Mouse (Mus musculus) embryonic fibroblast, embryonic 13.5 days (primary cell): ENCODE data around the gene Atp6v1f. TPM values are rescaled to one million over a fixed set of nuclear protein-coding genes. Genes with fewer than 3 reads are reported as not detected.

ENCODE experiments used
- H3K27ac ChIP-seq: 2 replicates; pipeline ENCODE4 v1.5.1; 2012; ENCODE audit warnings: low read length, control low read depth, inconsistent platforms; ENCODE audit not compliant: insufficient read depth
- H3K4me1 ChIP-seq: 2 replicates; pipeline ENCODE4 v1.6.1; 2011; ENCODE audit warnings: low read length; ENCODE audit not compliant: control insufficient read depth, insufficient read depth
- H3K4me3 ChIP-seq: 2 replicates; pipeline ENCODE4 v1.5.1; 2011; ENCODE audit warnings: mild to moderate bottlenecking, control low read depth, low read length; ENCODE audit not compliant: insufficient read depth
- CTCF ChIP-seq: IDR thresholded peaks from 2 replicates; pipeline ENCODE4 v1.5.1; 2011; ENCODE audit warnings: mild to moderate bottlenecking, control low read depth, low read length, moderate library complexity, borderline replicate concordance; ENCODE audit not compliant: insufficient read depth
- POLR2A ChIP-seq: IDR thresholded peaks from 2 replicates; pipeline ENCODE4 v1.6.1; 2011; ENCODE audit warnings: low read depth, mild to moderate bottlenecking, control low read depth, low read length, moderate library complexity
- polyA plus RNA-seq: library from polyadenylated mRNA; stranded (reverse); fragments of >200 nt; gene quantifications from 2 replicates; pipeline ENCODE4 v1.2.4, GENCODE M21; 2011; ENCODE audit warnings: low read depth; ENCODE audit not compliant: missing spikeins, insufficient read length

Gene Atp6v1f
- polyA plus RNA-seq, 1 experiment, result 131 TPM

DNA sequence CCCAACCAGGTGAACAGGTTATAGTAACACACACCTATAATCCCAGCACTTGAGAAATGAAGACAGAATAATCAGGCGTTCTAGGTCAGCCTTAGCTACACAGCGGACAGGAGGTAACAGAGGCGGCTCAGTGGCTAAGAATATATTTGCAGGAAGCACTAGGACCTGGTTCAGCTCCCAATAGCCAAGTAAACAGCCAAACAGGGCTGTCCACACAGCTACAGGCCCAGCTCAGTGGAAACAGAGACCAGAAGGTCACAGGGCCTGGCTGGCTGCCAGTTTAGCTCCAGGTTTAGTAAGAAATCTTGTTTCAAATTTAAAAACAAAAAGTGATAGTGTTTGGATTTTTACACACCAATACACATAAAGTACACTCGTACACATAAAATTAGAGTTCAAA lies 26.6 kb downstream of the Atp6v1f start:
- Histone ChIP-seq H3K4me1 (no peaks in the 10 kb centered on the region), H3K4me3 (no peak overlapping the region)
- no peak for TF ChIP-seq POLR2A
- no peak for TF ChIP-seq CTCF

DNA sequence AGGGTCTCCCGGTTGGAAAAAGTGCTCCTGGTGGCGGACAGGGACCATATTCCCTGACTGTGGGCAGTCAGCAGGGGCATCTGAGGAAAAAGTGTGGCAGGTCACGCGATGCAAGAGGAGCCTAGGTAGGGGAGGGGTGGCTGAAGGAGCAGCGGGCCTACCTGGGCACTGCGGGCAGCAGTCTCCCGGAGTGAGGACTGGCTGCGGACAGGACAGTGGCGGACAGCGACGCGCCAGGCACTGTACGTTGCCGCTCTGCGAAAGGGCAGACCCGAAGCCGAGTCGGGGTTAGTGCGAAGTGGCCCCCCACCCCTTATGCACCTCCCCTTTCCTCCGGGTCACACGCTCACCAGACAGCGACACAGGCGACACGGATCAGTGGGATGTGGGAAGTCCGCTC lies 28.8 kb downstream of the Atp6v1f start:
- no peaks in the 10 kb centered on the region for H3K4me1 ChIP-seq
- TF ChIP-seq CTCF (no peak), POLR2A (no peak)
- H3K4me3 ChIP-seq, result no peak overlapping the region
- H3K27ac ChIP-seq, result no peak overlapping the region

More for the DNA sequence above, 26.6 kb downstream of the Atp6v1f start:
- no peak overlapping the region for H3K27ac ChIP-seq

DNA sequence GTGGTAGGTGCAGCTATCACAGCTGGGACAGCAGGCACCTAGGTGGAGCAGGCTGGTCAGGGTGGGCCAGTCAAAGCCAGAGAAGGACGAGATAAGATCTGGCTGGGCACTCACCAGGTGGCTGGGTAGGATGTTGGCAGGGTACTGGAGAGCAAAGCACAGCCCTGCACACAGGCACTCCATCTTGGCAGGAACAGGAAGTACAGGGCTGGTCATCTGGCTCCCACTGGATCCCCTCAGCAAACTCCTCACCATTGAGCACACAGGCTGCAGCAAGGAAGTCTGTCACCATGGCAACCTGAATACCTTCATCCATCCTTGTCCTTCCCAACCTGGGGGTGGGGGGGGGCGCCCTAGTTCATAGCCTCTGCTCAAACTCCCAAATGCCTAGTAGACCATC lies 30.3 kb downstream of the Atp6v1f start:
- no peak for TF ChIP-seq POLR2A
- TF ChIP-seq CTCF, result no peak
- Histone ChIP-seq H3K4me3 (no peak overlapping the region), H3K27ac (no peak overlapping the region), H3K4me1 (no peaks in the 10 kb centered on the region)

DNA sequence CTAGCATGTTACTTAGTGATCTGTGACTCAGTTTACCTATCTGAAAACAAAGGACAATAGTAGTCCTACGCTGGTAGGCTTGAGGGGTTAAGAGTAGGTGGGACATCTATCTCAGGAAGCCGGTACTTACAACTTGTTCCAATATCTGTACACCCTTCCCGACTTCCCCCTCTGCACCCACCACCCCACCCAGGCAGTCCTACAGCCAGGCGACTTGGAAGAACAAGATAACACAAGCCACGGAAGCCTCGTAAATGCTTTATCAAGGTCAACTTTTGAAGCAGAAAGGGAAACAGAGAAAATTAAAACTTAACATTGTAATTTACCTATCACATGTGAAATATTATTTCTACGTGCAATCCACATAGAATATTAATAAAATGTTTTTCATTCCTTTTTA lies 32.7 kb downstream of the Atp6v1f start:
- Histone ChIP-seq H3K4me3 (no peak overlapping the region), H3K27ac (no peak overlapping the region), H3K4me1 (no peaks in the 10 kb centered on the region)
- TF ChIP-seq POLR2A (no peak), CTCF (no peak)

DNA sequence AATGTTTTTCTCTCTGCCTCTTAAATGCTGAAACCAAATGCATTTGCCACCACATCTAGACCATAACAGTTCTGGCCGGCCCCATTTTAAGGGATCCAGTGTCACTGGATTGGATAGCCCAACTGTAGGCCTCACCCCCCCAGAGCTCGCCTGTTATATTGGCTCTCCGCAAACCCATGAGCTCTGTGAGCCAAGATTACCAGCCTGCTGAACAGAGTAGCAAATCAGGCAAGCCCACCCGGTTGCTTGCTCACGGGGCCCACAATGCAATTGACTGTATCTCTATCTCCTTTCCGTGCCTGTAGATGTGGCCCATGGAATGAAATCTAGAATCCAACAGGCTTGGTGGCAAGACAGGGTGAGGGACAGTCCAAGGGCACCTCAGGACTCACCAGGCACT lies 33.3 kb downstream of the Atp6v1f start:
- H3K4me1 ChIP-seq, result no peaks in the 10 kb centered on the region
- no peak for TF ChIP-seq CTCF
- no peak for TF ChIP-seq POLR2A
- H3K4me3 ChIP-seq, result no peak overlapping the region
- no peak overlapping the region for H3K27ac ChIP-seq

DNA sequence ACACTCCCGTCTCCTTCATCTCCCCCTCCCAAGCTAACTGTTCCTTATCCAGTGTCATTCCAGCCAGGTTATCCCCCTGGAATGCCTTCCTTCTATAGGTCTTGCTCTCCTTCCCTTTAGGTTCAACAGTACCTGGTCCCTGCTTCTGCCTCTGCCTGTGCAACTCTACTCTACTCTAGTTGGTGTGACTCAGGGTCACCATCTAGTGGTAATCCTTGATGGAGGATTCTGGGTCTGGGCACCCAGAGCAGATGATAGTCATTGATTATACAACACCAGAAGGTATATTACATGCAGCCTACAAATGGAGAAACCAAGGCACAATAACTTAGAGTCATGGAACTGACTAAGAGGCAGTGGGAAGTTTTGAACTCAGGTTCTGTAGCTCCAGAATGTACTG lies 34.1 kb downstream of the Atp6v1f start:
- Histone ChIP-seq H3K4me1 (no peaks in the 10 kb centered on the region), H3K4me3 (no peak overlapping the region), H3K27ac (no peak overlapping the region)
- TF ChIP-seq CTCF, result no peak
- TF ChIP-seq POLR2A, result no peak

DNA sequence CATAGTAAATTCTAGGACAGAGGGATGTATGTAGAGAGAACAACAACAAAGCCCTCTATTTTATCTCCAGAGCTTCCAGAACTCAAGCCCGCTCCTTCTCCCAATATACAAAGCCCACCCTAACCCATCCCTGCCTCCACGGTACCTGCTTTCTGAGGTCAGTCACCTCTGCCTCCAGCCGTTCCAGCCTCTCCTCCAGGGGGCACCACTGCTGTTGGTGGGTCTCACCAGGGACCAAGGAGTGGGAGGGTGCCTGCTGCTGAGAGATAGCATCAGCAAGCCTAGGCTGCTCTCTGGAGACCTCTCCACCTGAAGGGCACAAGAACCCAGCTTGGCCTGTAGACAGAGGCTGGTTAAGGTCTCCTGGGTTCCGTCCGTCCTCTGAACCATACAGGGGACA lies 38.0 kb downstream of the Atp6v1f start:
- no peaks in the 10 kb centered on the region for H3K4me1 ChIP-seq
- no peak overlapping the region for H3K27ac ChIP-seq
- H3K4me3 ChIP-seq, result no peak overlapping the region
- TF ChIP-seq POLR2A, result no peak
- no peak for TF ChIP-seq CTCF

DNA sequence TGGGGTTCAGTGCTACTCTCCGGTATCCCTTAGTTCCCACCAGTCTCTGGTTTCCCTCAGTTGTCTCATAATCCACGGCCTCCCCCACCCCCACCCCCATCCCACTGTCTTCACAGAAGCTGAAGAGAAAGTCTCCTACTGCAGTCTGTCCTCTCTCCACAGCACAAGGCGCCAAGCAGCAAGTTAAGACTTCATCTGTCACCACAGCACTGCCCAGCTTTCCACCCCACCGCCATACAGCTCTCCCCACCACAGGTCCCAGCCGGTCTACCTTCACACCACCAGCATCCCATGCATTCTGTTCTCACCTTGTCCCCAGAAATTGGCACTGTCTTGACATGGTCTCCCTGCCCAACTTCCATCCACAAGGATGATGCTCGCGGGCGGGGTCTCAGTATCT lies 39.3 kb downstream of the Atp6v1f start:
- Histone ChIP-seq H3K4me3 (no peak overlapping the region), H3K27ac (no peak overlapping the region), H3K4me1 (no peaks in the 10 kb centered on the region)
- no peak for TF ChIP-seq CTCF

DNA sequence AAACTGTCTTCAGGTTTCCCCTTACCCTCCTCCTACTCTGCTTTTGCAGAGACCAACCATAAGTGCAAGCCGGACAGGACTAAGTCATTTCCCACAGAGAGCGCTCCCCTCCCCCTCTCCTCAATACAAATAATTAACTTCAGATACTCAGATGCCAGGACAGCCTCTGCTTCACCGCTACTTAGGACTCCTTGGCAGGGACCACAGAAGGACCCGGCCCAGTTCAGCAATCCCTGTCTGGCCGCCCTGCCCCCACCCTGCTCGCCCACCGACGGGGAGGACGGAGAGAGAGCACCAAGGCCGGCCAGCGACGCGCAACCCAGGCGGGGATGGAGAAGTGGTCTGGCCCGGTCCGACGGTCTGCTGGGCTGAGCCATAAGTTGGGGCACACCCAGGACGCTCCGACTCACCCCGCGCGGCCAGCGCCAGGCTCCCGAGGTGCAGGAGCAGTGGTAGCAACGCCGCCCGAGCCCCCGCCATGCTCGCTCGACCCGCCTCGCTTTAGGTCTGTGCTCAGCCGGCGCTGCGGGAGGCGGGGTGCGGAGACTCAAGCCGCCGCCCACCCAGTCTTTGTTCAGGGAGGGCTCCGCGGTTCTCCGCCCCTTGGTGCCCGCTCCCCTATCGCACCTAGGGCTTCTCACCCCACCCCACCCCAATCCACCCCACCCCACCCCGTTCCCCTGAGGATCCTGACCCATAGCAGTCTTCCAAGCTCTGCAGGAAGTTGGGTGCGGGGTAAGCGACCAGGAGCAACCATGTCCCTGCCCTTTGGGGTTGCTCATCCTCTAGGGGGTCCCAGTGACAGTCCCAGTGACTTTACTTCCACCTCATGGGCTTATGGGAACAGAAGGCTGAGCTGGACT lies 40.2 kb downstream of the Atp6v1f start, which contains the start of gene Kcp:
Kcp (minus strand) TSS at position 506 of the 863 bp plus-strand sequence.
- H3K4me1 ChIP-seq, result no peaks in the 10 kb centered on the region
- H3K27ac ChIP-seq, result no peak within 1 kb of the TSS
- no peak for TF ChIP-seq CTCF
- no peak for TF ChIP-seq POLR2A
- peak within 1 kb of the TSS; percentile 31 for H3K4me3 ChIP-seq

DNA sequence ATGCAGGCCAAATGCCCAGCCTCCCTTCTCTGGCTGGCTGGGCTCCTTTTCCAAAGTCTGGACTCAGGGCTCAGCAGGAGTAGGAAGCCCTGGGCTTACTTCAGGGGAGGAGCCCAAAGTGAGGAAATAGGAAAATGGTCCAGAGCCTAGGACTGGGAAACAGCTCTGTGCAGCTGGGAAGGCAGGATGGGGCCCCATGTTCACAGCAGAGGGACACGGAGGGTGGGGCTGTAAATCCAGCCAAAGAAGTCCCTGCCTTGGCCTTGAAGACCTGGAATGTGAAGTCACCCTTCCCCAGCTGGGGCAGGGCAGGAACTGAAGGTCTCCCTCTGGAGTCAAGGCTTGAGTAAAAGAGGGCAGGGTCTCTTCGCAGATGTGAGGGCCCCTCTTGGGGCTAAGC lies 41.6 kb downstream of the Atp6v1f start:
- TF ChIP-seq POLR2A (no peak), CTCF (no peak)
- Histone ChIP-seq H3K4me1 (no peaks in the 10 kb centered on the region), H3K27ac (no peak overlapping the region), H3K4me3 (no peak overlapping the region)
